Mouse (Mus musculus): ENCODE data around the gene Insr. TPM values are rescaled to one million over a fixed set of nuclear protein-coding genes. Genes with fewer than 3 reads are reported as not detected.
A peak's percentile ranks its signal among the peaks of the same experiment; 100 is the strongest.
"Not testable (repeated sequence)": the region's sequence is repeated elsewhere in the genome, so short reads cannot be mapped to it uniquely, and the experiment has no call there.

Insr gene
- total and polyA plus RNA-seq, 3 experiments = 5.3 to 7.6 TPM; not detected in 1

DNA sequence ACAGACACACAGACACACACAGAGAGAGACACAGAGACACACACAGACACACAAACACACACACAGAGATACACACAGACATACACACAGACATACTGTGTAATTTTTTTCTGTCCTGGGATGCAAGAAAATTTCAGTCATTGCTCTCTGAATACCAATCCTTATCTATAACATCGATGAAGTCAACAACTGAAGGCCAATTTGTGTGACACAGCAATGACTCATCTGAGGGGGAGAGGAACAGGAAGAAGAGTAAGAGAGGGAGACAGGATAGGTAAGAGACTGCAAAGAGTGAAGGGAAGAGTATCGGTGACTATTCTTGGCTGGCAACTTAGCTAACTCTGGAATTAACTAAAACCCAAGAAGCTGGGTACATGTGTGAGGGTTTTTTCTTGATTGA is 44.8 kb upstream of the Insr start:
- Histone ChIP-seq H3K79me2 (ENCODE audit: control insufficient read depth, insufficient read depth, low read length, poor library complexity) (no peaks in the 10 kb centered on the region), H3K27me3 (ENCODE audit: control insufficient read depth in 1 of 2, insufficient read depth in 2 of 2, low read length in 2 of 2) (no peaks in the 10 kb centered on the region), H3K4me3 (ENCODE audit: control insufficient read depth in 1 of 2, insufficient read depth in 1 of 2, low read depth in 2 of 2, low read length in 2 of 2) (no peak overlapping the region), H3K9me3 (replicated peaks; ENCODE audit: insufficient read depth, low read length) (no peaks in the 10 kb centered on the region), H3K4me1 (ENCODE audit: control insufficient read depth in 1 of 2, insufficient read depth in 2 of 2, low read length in 2 of 2) (peaks cover 0 to 8% of the 10 kb centered on the region in 2 experiments; a peak in 1 of 4 replicates), H3K27ac (ENCODE audit: control insufficient read depth, low read depth, low read length) (peak overlapping the region; percentile 46), H3K36me3 (ENCODE audit: control insufficient read depth in 1 of 2, insufficient read depth in 2 of 2, low read length in 2 of 2) (peaks cover 0 to 6% of the 10 kb centered on the region in 2 experiments; a peak in 2 of 4 replicates), H3K9ac (ENCODE audit: control insufficient read depth, low read depth, low read length, poor library complexity, severe bottlenecking) (no peak overlapping the region)
- peak in 1 of 2 experiments; percentile 53; a peak in 2 of 4 replicates for TF ChIP-seq EP300 (IDR thresholded peaks at IDR 0.05; ENCODE audit: low read depth in 1 of 2, low read length in 2 of 2)
- no peak for TF ChIP-seq POLR2AphosphoS2 (IDR thresholded peaks at IDR 0.05; ENCODE audit: low read length)
- TF ChIP-seq GATA1 (IDR thresholded peaks at IDR 0.05; ENCODE audit: low read depth, low read length) = peak; percentile 44
- peak; percentile 19; the same call in 1 of the 2 replicates for TF ChIP-seq ETS1 (IDR thresholded peaks at IDR 0.05; ENCODE audit: low read depth, low read length)
- TF ChIP-seq JUND (IDR thresholded peaks at IDR 0.05; ENCODE audit: low read depth, low read length) = 0 out of 2 replicates have a peak, but pooled peaks have one; percentile 60
- peak; percentile 68 for DNase-seq (ENCODE audit: low read depth, low spot score)

DNA sequence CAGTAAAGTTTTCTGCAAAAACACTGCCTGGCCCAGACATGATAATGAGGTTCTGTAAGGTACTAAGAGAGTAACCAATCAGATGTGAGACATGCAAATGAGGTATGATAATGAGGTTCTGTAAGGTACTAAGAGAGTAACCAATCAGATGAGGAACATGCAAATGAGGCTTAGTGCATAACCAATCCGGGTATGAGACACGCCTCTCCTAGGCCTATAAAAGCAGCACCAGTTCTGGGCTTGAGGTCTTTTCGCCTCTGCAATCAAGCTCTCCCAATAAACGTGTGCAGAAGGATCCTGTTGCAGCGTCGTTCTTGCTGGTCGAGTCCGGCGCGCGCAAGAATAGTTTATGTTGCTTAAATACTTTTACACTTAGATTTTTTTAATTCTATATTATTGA is 39.9 kb upstream of the Insr start:
- H3K36me3 ChIP-seq (ENCODE audit: control insufficient read depth in 1 of 2, insufficient read depth in 2 of 2, low read length in 2 of 2); H3K4me3 ChIP-seq (ENCODE audit: control insufficient read depth in 1 of 2, insufficient read depth in 1 of 2, low read depth in 2 of 2, low read length in 2 of 2); H3K9me3 ChIP-seq (replicated peaks; ENCODE audit: insufficient read depth, low read length); H3K27ac ChIP-seq (ENCODE audit: control insufficient read depth, low read depth, low read length); DNase-seq (ENCODE audit: low read depth, low spot score); H3K9ac ChIP-seq (ENCODE audit: control insufficient read depth, low read depth, low read length, poor library complexity, severe bottlenecking); H3K4me1 ChIP-seq (ENCODE audit: control insufficient read depth in 1 of 2, insufficient read depth in 2 of 2, low read length in 2 of 2); H3K79me2 ChIP-seq (ENCODE audit: control insufficient read depth, insufficient read depth, low read length, poor library complexity); H3K27me3 ChIP-seq (ENCODE audit: control insufficient read depth in 1 of 2, insufficient read depth in 2 of 2, low read length in 2 of 2): not testable (repeated sequence)
- TF ChIP-seq TBP (IDR thresholded peaks at IDR 0.05; ENCODE audit: low read depth, low read length) = peak; percentile 52; the same call in 1 of the 2 replicates

DNA sequence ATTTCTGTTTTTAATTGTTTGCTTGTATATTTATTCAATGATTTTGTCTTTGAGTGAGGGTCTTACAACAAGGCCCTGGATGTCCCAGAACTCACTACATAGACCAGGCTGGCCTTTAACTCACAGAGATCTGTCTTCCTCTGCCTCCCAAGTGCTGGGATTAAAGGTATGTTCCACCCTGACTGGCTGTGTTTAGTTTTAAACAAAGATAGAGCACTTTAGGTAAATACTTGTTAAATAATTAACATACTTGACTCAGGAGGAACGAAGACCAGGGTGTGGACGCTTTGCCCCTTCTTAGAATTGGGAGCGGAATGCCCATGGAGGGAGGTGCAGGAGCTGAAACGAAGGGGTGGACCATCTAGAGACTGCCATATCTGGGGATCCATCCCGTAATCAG is 37.2 kb upstream of the Insr start:
- Histone ChIP-seq H3K9me3 (replicated peaks; ENCODE audit: insufficient read depth, low read length) (no peaks in the 10 kb centered on the region), H3K79me2 (ENCODE audit: control insufficient read depth, insufficient read depth, low read length, poor library complexity) (no peaks in the 10 kb centered on the region), H3K27ac (ENCODE audit: control insufficient read depth, low read depth, low read length) (no peak overlapping the region), H3K36me3 (ENCODE audit: control insufficient read depth in 1 of 2, insufficient read depth in 2 of 2, low read length in 2 of 2) (peaks cover 0 to 6% of the 10 kb centered on the region in 2 experiments; a peak in 2 of 4 replicates), H3K27me3 (ENCODE audit: control insufficient read depth in 1 of 2, insufficient read depth in 2 of 2, low read length in 2 of 2) (no peaks in the 10 kb centered on the region), H3K4me3 (ENCODE audit: control insufficient read depth in 1 of 2, insufficient read depth in 1 of 2, low read depth in 2 of 2, low read length in 2 of 2) (no peak overlapping the region), H3K4me1 (ENCODE audit: control insufficient read depth in 1 of 2, insufficient read depth in 2 of 2, low read length in 2 of 2) (peaks cover 0 to 2% of the 10 kb centered on the region in 2 experiments; a peak in 3 of 4 replicates), H3K9ac (ENCODE audit: control insufficient read depth, low read depth, low read length, poor library complexity, severe bottlenecking) (no peak overlapping the region)
- TF ChIP-seq JUND (IDR thresholded peaks at IDR 0.05; ENCODE audit: low read depth, low read length) (no peak), ZC3H11A (IDR thresholded peaks at IDR 0.05; ENCODE audit: low read depth, low read length) (no peak), NRF1 (IDR thresholded peaks at IDR 0.05; ENCODE audit: insufficient read depth, low read depth, low read length, poor library complexity, severe bottlenecking) (no peak), CHD1 (IDR thresholded peaks at IDR 0.05; ENCODE audit: low read depth, low read length) (no peak), MYB (IDR thresholded peaks at IDR 0.05; ENCODE audit: low read depth, low read length) (no peak)
- no peak for DNase-seq (ENCODE audit: low read depth, low spot score)
